7 mouse cellular contexts compared by ENCODE assay signal in the genomic region with DNA sequence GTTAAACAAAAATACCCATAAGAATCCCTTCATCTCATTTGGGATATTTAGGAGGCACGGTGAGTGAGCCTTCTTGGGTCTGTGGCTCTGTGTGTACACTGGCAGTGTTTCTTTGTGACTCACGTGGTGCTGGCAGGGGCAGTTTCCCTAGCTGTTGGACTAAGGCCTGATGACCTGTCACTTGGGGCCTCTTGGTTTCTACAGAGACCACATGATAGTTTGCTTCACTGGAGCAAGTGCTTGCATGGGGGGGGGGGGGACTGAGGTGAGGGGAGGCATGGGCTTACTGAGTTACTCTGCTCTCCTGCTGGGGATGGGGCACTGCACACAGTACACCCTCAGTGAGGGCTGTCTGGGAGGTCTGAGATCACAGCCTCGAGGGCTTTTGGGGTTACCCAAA.
DNase-seq lines count a peak whose midpoint lies in the region; ATAC-seq and TF ChIP-seq lines count a peak whose summit lies in the region.

No protein-coding gene starts in this region.

- H3K4me1 ChIP-seq in lung, postnatal 0 days (ENCODE audit: insufficient read depth, low read depth, low read length) = no peaks in the 10 kb centered on the region
- H3K4me1 ChIP-seq in lung, adult 2 months (ENCODE audit: control insufficient read depth, insufficient read depth, low read length) = no peaks in the 10 kb centered on the region
- H3K4me1 ChIP-seq in embryonic facial prominence, embryonic 10.5 days = peaks cover 7% of the 10 kb centered on the region
- H3K4me1 ChIP-seq in stomach, embryonic 14.5 days (ENCODE audit: control insufficient read depth, insufficient read depth, low read length) = no peaks in the 10 kb centered on the region

- 45% methylated on average over 3 of the region's 3 CpGs for WGBS in lung, postnatal 0 days
- 32% methylated on average over 3 of the region's 3 CpGs for WGBS in lung, adult 2 months
- 41% methylated on average over 3 of the region's 3 CpGs for WGBS in embryonic facial prominence, embryonic 10.5 days
- WGBS in stomach, embryonic 14.5 days = 47% methylated on average over 3 of the region's 3 CpGs

- ATAC-seq in lung, postnatal 0 days = peak; percentile 40; the same call in 1 of the 2 replicates
- ATAC-seq in stomach, embryonic 14.5 days (ENCODE audit: insufficient number of reproducible peaks, insufficient read depth, low FRiP score, low read depth) = 0 out of 2 replicates have a peak, but pooled peaks have one; percentile 49
- ATAC-seq in cerebellum, adult (ENCODE audit: insufficient number of reproducible peaks, low FRiP score, low TSS enrichment) = no peak

- no peak for TF ChIP-seq CTCF in lung, postnatal 0 days (IDR thresholded peaks at IDR 0.05)
- TF ChIP-seq CTCF in lung, adult 2 months (IDR thresholded peaks at IDR 0.05; ENCODE audit: insufficient read depth, low read length) = no peak

- TF ChIP-seq POLR2A in lung, adult 2 months (IDR thresholded peaks at IDR 0.05; ENCODE audit: borderline replicate concordance, extremely low read depth, low read depth, low read length) = no peak

- no peak overlapping the region for H3K4me2 ChIP-seq in lung, postnatal 0 days (replicated peaks; ENCODE audit: low read depth, low read length)
- no peak overlapping the region for H3K4me2 ChIP-seq in stomach, embryonic 14.5 days (replicated peaks; ENCODE audit: low read depth, low read length)

- H3K9ac ChIP-seq in lung, postnatal 0 days (replicated peaks; ENCODE audit: low read depth) = no peak overlapping the region
- no peak overlapping the region for H3K9ac ChIP-seq in stomach, embryonic 14.5 days (replicated peaks; ENCODE audit: low read depth, low read length)

- DNase-seq in lung, postnatal 0 days (ENCODE audit: low spot score) = no peak
- no peak for DNase-seq in lung, adult 2 months
- DNase-seq in embryonic facial prominence, embryonic 10.5 days (ENCODE audit: low spot score) = peak; percentile 23
- DNase-seq in heart, postnatal 36 days = peak; percentile 24 to 38
- DNase-seq in layer of hippocampus, postnatal 25 days (ENCODE audit: extremely low spot score in 1 of 2, low spot score in 1 of 2) = no peak

- no peaks in the 10 kb centered on the region for H3K9me3 ChIP-seq in lung, postnatal 0 days (ENCODE audit: low read length)
- no peaks in the 10 kb centered on the region for H3K9me3 ChIP-seq in embryonic facial prominence, embryonic 10.5 days
- no peaks in the 10 kb centered on the region for H3K9me3 ChIP-seq in stomach, embryonic 14.5 days (ENCODE audit: control insufficient read depth, low read depth, low read length)

- no peak overlapping the region for H3K4me3 ChIP-seq in lung, postnatal 0 days (ENCODE audit: low read depth, low read length)
- H3K4me3 ChIP-seq in lung, adult 2 months (replicated peaks; ENCODE audit: extremely low read depth, low read depth, low read length) = no peak overlapping the region
- H3K4me3 ChIP-seq in embryonic facial prominence, embryonic 10.5 days = no peak overlapping the region
- no peak overlapping the region for H3K4me3 ChIP-seq in stomach, embryonic 14.5 days (ENCODE audit: low read depth, low read length)

- no peaks in the 10 kb centered on the region for H3K36me3 ChIP-seq in lung, postnatal 0 days (ENCODE audit: insufficient read depth, low read length)
- H3K36me3 ChIP-seq in embryonic facial prominence, embryonic 10.5 days (replicated peaks) = peaks cover 3% of the 10 kb centered on the region; the same call in 1 of the 2 replicates
- H3K36me3 ChIP-seq in stomach, embryonic 14.5 days (ENCODE audit: control insufficient read depth, insufficient read depth, low read length) = no peaks in the 10 kb centered on the region

- intact Hi-C loops in heart, postnatal 36 days (cut with DNase I) = loop anchor here (5.0 kb wide), 1 partner anchor 64 kb away; the partner anchor contains the start of gene Gpd2

- no peak for TF ChIP-seq EP300 in lung, postnatal 0 days (IDR thresholded peaks at IDR 0.05)

- H3K27ac ChIP-seq in lung, postnatal 0 days (ENCODE audit: low read length) = no peak overlapping the region
- no peak overlapping the region; the same call in 1 of the 2 replicates for H3K27ac ChIP-seq in embryonic facial prominence, embryonic 10.5 days (replicated peaks)
- H3K27ac ChIP-seq in stomach, embryonic 14.5 days (ENCODE audit: low read length) = no peak overlapping the region

- no peaks in the 10 kb centered on the region for H3K27me3 ChIP-seq in lung, postnatal 0 days (replicated peaks; ENCODE audit: insufficient read depth, low read length)
- no peaks in the 10 kb centered on the region for H3K27me3 ChIP-seq in embryonic facial prominence, embryonic 10.5 days (replicated peaks; ENCODE audit: low read depth, poor library complexity, severe bottlenecking)
- no peaks in the 10 kb centered on the region for H3K27me3 ChIP-seq in stomach, embryonic 14.5 days (ENCODE audit: control insufficient read depth, insufficient read depth, low read length)

Comparison
In these comparisons a context has a peak if more than half of its experiments do, and no peak if none do; other contexts are left out.
1. DNase-seq: peak in embryonic facial prominence, embryonic 10.5 days (single experiment) and heart, postnatal 36 days (2 of 2); none in lung, postnatal 0 days (single experiment), lung, adult 2 months (single experiment) and layer of hippocampus, postnatal 25 days (0 of 2).